Mouse (Mus musculus) forebrain, postnatal 0 days (tissue): ENCODE measurements around the gene A830018L16Rik. TPM values are rescaled to one million over a fixed set of nuclear protein-coding genes. Genes with fewer than 3 reads are reported as not detected.
A peak's percentile ranks its signal among the peaks of the same experiment; 100 is the strongest.

Experiments
- ATAC-seq: fragments of 200-750 bp; cut with Nextera tagmentation; 2 replicates; pipeline ENCODE4 v1.8.0; 2017; ENCODE audit warnings: mild to moderate bottlenecking, moderate library complexity
- DNase-seq: peaks from one replicate; pipeline ENCODE4 v3.0.0-alpha.2; 2015
- H3K27ac ChIP-seq: fragments of 300-500 bp; sonication (generic); 2 replicates; pipeline ENCODE4 v1.5.1; 2014; ENCODE audit warnings: low read depth, mild to moderate bottlenecking, antibody characterized with exemption, low read length, moderate library complexity, mixed read lengths
- H3K27me3 ChIP-seq: fragments of 300-500 bp; sonication (generic); 2 replicates; pipeline ENCODE4 v1.6.1; 2014; ENCODE audit warnings: mild to moderate bottlenecking, low read length, mixed read lengths; ENCODE audit not compliant: insufficient read depth
- H3K36me3 ChIP-seq: fragments of 300-500 bp; sonication (generic); 2 replicates; pipeline ENCODE4 v1.6.1; 2014; ENCODE audit warnings: mild to moderate bottlenecking, moderate library complexity; ENCODE audit not compliant: insufficient read depth
- H3K4me1 ChIP-seq: fragments of 300-500 bp; sonication (generic); 2 replicates; pipeline ENCODE4 v1.6.1; 2014; ENCODE audit warnings: antibody characterized with exemption; ENCODE audit not compliant: insufficient read depth
- H3K4me2 ChIP-seq: fragments of 300-500 bp; sonication (generic); 2 replicates; pipeline ENCODE4 v1.6.1; 2014; ENCODE audit warnings: low read depth, mild to moderate bottlenecking, moderate library complexity
- H3K4me3 ChIP-seq: fragments of 300-500 bp; sonication (generic); 2 replicates; pipeline ENCODE4 v1.5.1; 2014; ENCODE audit warnings: low read depth, low read length, mixed read lengths
- H3K9ac ChIP-seq: fragments of 300-500 bp; sonication (generic); 2 replicates; pipeline ENCODE4 v1.6.1; 2014; ENCODE audit warnings: mild to moderate bottlenecking
- H3K9me3 ChIP-seq: fragments of 300-500 bp; sonication (generic); 2 replicates; pipeline ENCODE4 v1.6.1; 2016; ENCODE audit warnings: low read length
- CTCF ChIP-seq: sonication (generic); IDR thresholded peaks from 2 replicates; pipeline ENCODE4 v1.5.1; 2016; ENCODE audit warnings: antibody characterized with exemption, control low read depth, low read depth
- WGBS: fragments of 180-500 bp; shearing (Covaris S2); extraction: QIAGEN DNeasy Blood & Tissue Kit; methylation state at CpG from one replicate; pipeline ENCODE4 v1.1.7; 2014; 5-methylcytosine and 5-hydroxymethylcytosine counted together
- polyA plus RNA-seq: library from polyadenylated mRNA; unstranded; fragments of >200 nt; fragmentation: Nextera tagmentation; extraction: Ambion mirVana; gene quantifications from 2 replicates; pipeline ENCODE4 v1.2.1, GENCODE M21; 2015
- total RNA-seq: library from RNA; depleted of rRNA; stranded (reverse); fragments of >200 nt; gene quantifications from 2 replicates; pipeline ENCODE4 v1.2.3, GENCODE M21; 2014

The A830018L16Rik gene
- total and polyA plus RNA-seq, 2 experiments from 2014 or later, result 18.3 to 32.1 TPM

DNA sequence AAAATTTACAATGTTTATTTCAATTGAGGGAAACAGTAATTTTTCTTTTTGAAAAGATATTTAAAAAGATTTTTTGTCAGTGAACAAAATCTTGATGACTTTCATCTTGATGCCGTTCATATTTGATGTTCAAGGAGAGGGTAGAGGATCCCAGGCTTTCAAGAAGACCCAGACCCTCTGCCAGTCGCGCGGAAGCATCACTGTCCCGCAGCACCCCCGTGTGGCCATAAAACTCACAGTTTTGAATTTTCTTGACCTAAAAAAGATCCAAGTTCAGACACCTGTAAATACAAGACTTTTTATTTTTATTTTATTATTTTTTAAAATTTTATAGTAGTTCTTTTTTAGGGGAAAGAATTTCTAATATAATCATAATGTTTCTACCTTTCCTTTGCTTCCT lies 151.4 kb downstream of the A830018L16Rik start:
- Histone ChIP-seq H3K36me3 (no peaks in the 10 kb centered on the region), H3K4me1 (no peaks in the 10 kb centered on the region), H3K4me3 (no peak overlapping the region), H3K27ac (no peak overlapping the region), H3K9me3 (no peaks in the 10 kb centered on the region), H3K27me3 (no peaks in the 10 kb centered on the region), H3K4me2 (no peak overlapping the region), H3K9ac (no peak overlapping the region)
- TF ChIP-seq CTCF, result peak; percentile 65
- ATAC-seq, result peak; percentile 69; the same call in 1 of the 2 replicates
- peak; percentile 67 for DNase-seq
- 8% methylated on average over 6 of the region's 6 CpGs for WGBS

DNA sequence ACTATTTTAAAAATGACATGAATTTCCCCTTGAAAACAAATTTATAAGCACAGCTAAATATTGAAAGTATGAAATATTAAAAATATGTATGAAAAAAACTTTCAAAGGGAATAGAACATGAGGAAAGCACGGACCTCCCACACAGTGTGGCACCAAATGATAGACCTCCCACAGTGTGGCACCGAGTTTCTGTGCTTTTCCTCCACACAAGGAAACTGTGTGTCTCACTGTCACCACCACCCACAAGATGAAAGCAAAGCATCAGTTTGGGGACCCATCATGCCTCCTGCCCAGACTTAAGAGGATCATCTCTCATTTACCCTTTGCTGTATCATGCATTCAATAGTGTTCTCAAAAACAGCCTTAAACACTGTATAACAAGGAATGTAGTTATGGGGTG lies 152.8 kb downstream of the A830018L16Rik start:
- no peak overlapping the region for H3K4me3 ChIP-seq
- no peak overlapping the region for H3K27ac ChIP-seq
- H3K9ac ChIP-seq, result no peak overlapping the region
- no peaks in the 10 kb centered on the region for H3K36me3 ChIP-seq
- no peaks in the 10 kb centered on the region for H3K4me1 ChIP-seq
- no peaks in the 10 kb centered on the region for H3K27me3 ChIP-seq
- TF ChIP-seq CTCF, result no peak
- no peaks in the 10 kb centered on the region for H3K9me3 ChIP-seq
- DNase-seq, result no peak
- WGBS, result 80% methylated on average over 2 of the region's 2 CpGs
- no peak for ATAC-seq
- no peak overlapping the region for H3K4me2 ChIP-seq

DNA sequence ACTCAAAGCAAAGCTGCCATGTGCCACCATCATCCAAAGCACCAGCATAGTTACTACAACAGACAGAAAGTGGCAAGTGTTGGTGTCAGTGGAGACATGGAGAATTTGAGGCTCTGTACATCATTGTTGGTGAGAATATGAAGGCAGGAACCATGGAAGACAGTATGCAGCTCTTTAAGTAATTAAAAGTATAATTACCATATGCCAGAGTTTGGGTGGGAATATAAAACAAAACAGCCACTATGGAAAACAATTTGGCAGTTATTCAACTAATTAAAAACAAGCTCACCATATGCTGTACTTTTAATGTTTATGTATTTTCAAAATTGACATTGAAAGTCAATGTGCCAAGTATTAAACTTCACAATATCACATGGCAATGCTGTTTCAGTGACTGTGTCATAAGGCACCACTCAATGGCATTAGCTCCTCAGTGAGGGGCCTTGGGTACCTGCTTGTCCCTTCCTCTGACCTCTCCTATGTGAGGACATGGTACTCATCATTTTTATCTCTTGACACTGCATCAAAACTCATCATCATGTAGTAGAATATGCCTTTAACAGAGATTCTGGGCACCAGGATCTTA lies 153.5 kb downstream of the A830018L16Rik start:
- no peak overlapping the region for H3K9ac ChIP-seq
- ATAC-seq, result no peak
- no peak overlapping the region for H3K4me2 ChIP-seq
- H3K9me3 ChIP-seq, result no peaks in the 10 kb centered on the region
- no peak for DNase-seq
- TF ChIP-seq CTCF, result no peak
- no peaks in the 10 kb centered on the region for H3K27me3 ChIP-seq
- H3K36me3 ChIP-seq, result no peaks in the 10 kb centered on the region
- H3K27ac ChIP-seq, result no peak overlapping the region
- no peaks in the 10 kb centered on the region for H3K4me1 ChIP-seq
- no peak overlapping the region for H3K4me3 ChIP-seq

GRCm38 (mm10) chr1:11570274-11570673 lies 156.4 kb downstream of the A830018L16Rik start:
- WGBS, result 92% methylated on average over 2 of the region's 2 CpGs
- Histone ChIP-seq H3K4me1 (no peaks in the 10 kb centered on the region), H3K27me3 (no peaks in the 10 kb centered on the region), H3K27ac (no peak overlapping the region), H3K4me2 (no peak overlapping the region), H3K4me3 (no peak overlapping the region), H3K36me3 (no peaks in the 10 kb centered on the region), H3K9me3 (no peaks in the 10 kb centered on the region), H3K9ac (no peak overlapping the region)
- no peak for DNase-seq
- TF ChIP-seq CTCF, result no peak
- no peak for ATAC-seq

- 80% methylated on average over 2 of the region's 2 CpGs for WGBS
- Histone ChIP-seq H3K4me1 (no peaks in the 10 kb centered on the region), H3K9ac (no peak overlapping the region), H3K27ac (no peak overlapping the region), H3K4me2 (no peak overlapping the region), H3K36me3 (no peaks in the 10 kb centered on the region), H3K27me3 (no peaks in the 10 kb centered on the region), H3K9me3 (no peaks in the 10 kb centered on the region), H3K4me3 (no peak overlapping the region)
- no peak for DNase-seq
- no peak for TF ChIP-seq CTCF
- ATAC-seq, result no peak
Observed at GRCm38 (mm10) chr1:11573462-11573861, 159.6 kb downstream of the A830018L16Rik start.

GRCm38 (mm10) chr1:11580026-11580425 lies 166.1 kb downstream of the A830018L16Rik start:
- Histone ChIP-seq H3K36me3 (no peaks in the 10 kb centered on the region), H3K27ac (no peak overlapping the region), H3K9ac (no peak overlapping the region), H3K4me3 (no peak overlapping the region), H3K4me1 (no peaks in the 10 kb centered on the region), H3K9me3 (no peaks in the 10 kb centered on the region), H3K27me3 (no peaks in the 10 kb centered on the region), H3K4me2 (no peak overlapping the region)
- TF ChIP-seq CTCF, result no peak
- 61% methylated on average over 4 of the region's 4 CpGs for WGBS
- ATAC-seq (no peak), DNase-seq (no peak)

GRCm38 (mm10) chr1:11588305-11588704 lies 174.4 kb downstream of the A830018L16Rik start:
- Histone ChIP-seq H3K9ac (no peak overlapping the region), H3K4me1 (no peaks in the 10 kb centered on the region), H3K4me2 (no peak overlapping the region), H3K36me3 (no peaks in the 10 kb centered on the region), H3K4me3 (no peak overlapping the region), H3K27ac (no peak overlapping the region), H3K9me3 (no peaks in the 10 kb centered on the region), H3K27me3 (no peaks in the 10 kb centered on the region)
- 76% methylated on average over 10 of the region's 10 CpGs for WGBS
- no peak for TF ChIP-seq CTCF
- DNase-seq (no peak), ATAC-seq (no peak)
